Comparison of ENCODE assay signal across 16 mouse cellular contexts in the genomic region with DNA sequence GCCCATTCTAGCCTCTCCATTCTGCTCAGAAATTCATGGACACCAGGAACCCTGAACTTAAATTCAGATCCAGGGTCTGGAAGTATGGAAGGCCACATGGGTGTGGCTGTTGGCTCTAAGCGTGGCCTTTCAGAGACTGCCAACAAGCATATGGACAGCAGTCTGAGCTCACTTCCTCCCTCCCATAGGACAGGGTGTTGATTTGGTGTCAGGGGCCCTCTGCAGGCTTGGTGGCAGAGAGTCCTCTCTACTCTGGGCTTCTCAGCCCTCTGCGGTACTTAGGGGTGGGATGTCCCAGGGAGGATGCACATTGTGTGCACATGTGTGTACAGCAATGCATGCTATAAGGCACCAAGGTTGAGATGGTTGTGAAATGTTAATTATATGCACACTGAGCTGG. TPM values are rescaled to one million over a fixed set of nuclear protein-coding genes. Genes with fewer than 3 reads are reported as not detected.
A peak's percentile ranks its signal among the peaks of the same experiment; 100 is the strongest.
DNase-seq lines count a peak whose midpoint lies in the region; ATAC-seq and TF ChIP-seq lines count a peak whose summit lies in the region.
"Had no signal": no experiment of that assay in that cellular context is flagged by ENCODE, and none has a peak within 500 bp of the region (broad histone marks: within the 10 kb centered on the region; RNA-seq: fewer than 3 reads in every experiment).

No protein-coding gene starts in this region.

- peaks cover 8% of the 10 kb centered on the region for H3K4me1 ChIP-seq in heart, adult 2 months (ENCODE audit: control insufficient read depth, insufficient read depth, low read length)
- peaks cover 11% of the 10 kb centered on the region for H3K4me1 ChIP-seq in embryonic facial prominence, embryonic 12.5 days
- peaks cover 3% of the 10 kb centered on the region for H3K4me1 ChIP-seq in lung, embryonic 16.5 days (replicated peaks; ENCODE audit: control insufficient read depth, insufficient read depth, low read length)

- TF ChIP-seq POLR2A in heart, adult 2 months (IDR thresholded peaks at IDR 0.05; ENCODE audit: insufficient read depth, low read depth, low read length), result no peak

- no peak overlapping the region for H3K4me2 ChIP-seq in embryonic facial prominence, embryonic 12.5 days (replicated peaks)
- H3K4me2 ChIP-seq in lung, embryonic 16.5 days (ENCODE audit: low read depth, low read length), result no peak overlapping the region
- H3K4me2 ChIP-seq: liver, embryonic 11.5 days; neural tube, embryonic 15.5 days had no signal

- intact Hi-C loops in heart, adult 2 months (cut with DNase I), result loop anchor here (2.0 kb wide), 1 partner anchor 55 kb away; no protein-coding TSS in a partner anchor

- H3K79me2 ChIP-seq in heart, adult 2 months (replicated peaks; ENCODE audit: control insufficient read depth, insufficient read depth, low read length), result no peaks in the 10 kb centered on the region

- DNase-seq in heart, adult 2 months, result no peak
- no peak for DNase-seq in heart, adult 11 months
- no peak for DNase-seq in layer of hippocampus, adult 2 months (ENCODE audit: low spot score in 2 of 2)
- no peak for DNase-seq in layer of hippocampus, adult 11-12 months (ENCODE audit: low spot score)
- DNase-seq in adrenal gland, postnatal 4 days (ENCODE audit: low spot score in 2 of 2), result no peak
- DNase-seq: cerebellum, postnatal 14 days; gastrocnemius, postnatal 25 days; layer of hippocampus, adult 9-11 months had no signal

- H3K4me3 ChIP-seq in heart, adult 2 months, result no peak overlapping the region
- H3K4me3 ChIP-seq in layer of hippocampus, adult 2 months, result no peak overlapping the region
- no peak overlapping the region for H3K4me3 ChIP-seq in embryonic facial prominence, embryonic 12.5 days
- no peak overlapping the region for H3K4me3 ChIP-seq in lung, embryonic 16.5 days (ENCODE audit: low read length)
- H3K4me3 ChIP-seq: neural tube, embryonic 15.5 days had no signal

- H3K27ac ChIP-seq in heart, adult 2 months, result no peak overlapping the region
- H3K27ac ChIP-seq in layer of hippocampus, adult 2 months, result no peak overlapping the region
- H3K27ac ChIP-seq in embryonic facial prominence, embryonic 12.5 days, result no peak overlapping the region
- no peak overlapping the region for H3K27ac ChIP-seq in lung, embryonic 16.5 days (ENCODE audit: low read length)
- H3K27ac ChIP-seq: kidney, postnatal 0 days; neural tube, embryonic 15.5 days had no signal

- WGBS in heart, adult 2 months, result 38% methylated on average over 2 of the region's 2 CpGs
- WGBS in embryonic facial prominence, embryonic 12.5 days, result 71% methylated on average over 2 of the region's 2 CpGs
- 40% methylated on average over 2 of the region's 2 CpGs for WGBS in lung, embryonic 16.5 days

- no peaks in the 10 kb centered on the region for H3K36me3 ChIP-seq in heart, adult 2 months (ENCODE audit: control insufficient read depth, insufficient read depth, low read length)
- no peaks in the 10 kb centered on the region for H3K36me3 ChIP-seq in embryonic facial prominence, embryonic 12.5 days
- no peaks in the 10 kb centered on the region for H3K36me3 ChIP-seq in lung, embryonic 16.5 days (ENCODE audit: control insufficient read depth, insufficient read depth, low read length)
- H3K36me3 ChIP-seq: neural tube, embryonic 15.5 days had no signal

- no peak overlapping the region for H3K9ac ChIP-seq in heart, adult 2 months (ENCODE audit: low read depth, low read length)
- H3K9ac ChIP-seq in embryonic facial prominence, embryonic 12.5 days, result no peak overlapping the region
- H3K9ac ChIP-seq in lung, embryonic 16.5 days (ENCODE audit: low read length), result no peak overlapping the region
- H3K9ac ChIP-seq: neural tube, embryonic 15.5 days had no signal

- no peaks in the 10 kb centered on the region for H3K27me3 ChIP-seq in heart, adult 2 months (ENCODE audit: control insufficient read depth, insufficient read depth, low read length)
- H3K27me3 ChIP-seq in embryonic facial prominence, embryonic 12.5 days, result no peaks in the 10 kb centered on the region
- H3K27me3 ChIP-seq in lung, embryonic 16.5 days (ENCODE audit: control insufficient read depth, insufficient read depth, low read depth, low read length), result no peaks in the 10 kb centered on the region

- peak; percentile 60 for TF ChIP-seq CTCF in heart, adult 2 months (IDR thresholded peaks at IDR 0.05)
- TF ChIP-seq CTCF in layer of hippocampus, adult 2 months (conservative IDR thresholded peaks at IDR 0.05), result peak; percentile 27

- no peaks in the 10 kb centered on the region for H3K9me3 ChIP-seq in embryonic facial prominence, embryonic 12.5 days
- no peaks in the 10 kb centered on the region for H3K9me3 ChIP-seq in lung, embryonic 16.5 days (ENCODE audit: control insufficient read depth, low read length)
- H3K9me3 ChIP-seq: neural tube, embryonic 15.5 days had no signal

- TF ChIP-seq EP300 in heart, adult 2 months (IDR thresholded peaks at IDR 0.05; ENCODE audit: insufficient read depth, low read depth, low read length), result 0 out of 2 replicates have a peak, but pooled peaks have one; percentile 13

- ATAC-seq in embryonic facial prominence, embryonic 12.5 days (ENCODE audit: insufficient number of reproducible peaks, insufficient read depth, low FRiP score, low TSS enrichment), result peak; percentile 29; the same call in 1 of the 2 replicates
- ATAC-seq in lung, embryonic 16.5 days (ENCODE audit: low read depth), result peak; percentile 55; the same call in 1 of the 2 replicates
- no peak for ATAC-seq in erythroblast, adult 5-6 weeks (replicated peaks; ENCODE audit: low FRiP score, poor library complexity, severe bottlenecking)
- ATAC-seq: inflammation-experienced regulatory T-cells, adult 6 months had no signal

RNA-seq across cellular contexts. Expression of a gene that starts 54.0 kb away (rescaled TPM):
- 10 to 100 TPM; 10.7 to 12.0 TPM for total RNA-seq in heart, adult 2 months (2021)
- 7.3 and 8.2 TPM in 2 replicates for polyA plus RNA-seq in heart, adult 2 months (2012; rRNA removed)
- total RNA-seq in layer of hippocampus, adult 2 months (2021), result 1 to 10 TPM; 5.0 to 5.8 TPM
- polyA plus RNA-seq in embryonic facial prominence, embryonic 12.5 days (2016; fragmentation: Nextera tagmentation; extraction: Ambion mirVana), result 5.0 and 5.6 TPM in 2 replicates
- polyA plus RNA-seq in lung, embryonic 16.5 days (2015; fragmentation: Nextera tagmentation; extraction: Ambion mirVana), result 3.0 and 3.1 TPM in 2 replicates
- total RNA-seq in erythroblast, adult 5-6 weeks (2015; ENCODE audit: low replicate concordance), result not detected in 2 replicates
- not detected in 2 replicates for total RNA-seq in erythroblast, adult 5-6 weeks (2017; ENCODE audit: low replicate concordance)
- total RNA-seq in adrenal gland, postnatal 4 days (2021), result 10 to 100 TPM; 38.1 to 39.2 TPM
- polyA plus RNA-seq: C2C12; inflammation-experienced regulatory T-cells, adult 6 months had no signal

Comparison
In these comparisons a context has a peak if more than half of its experiments do, and no peak if none do; other contexts are left out.
1. RNA of a gene that starts 54.0 kb away (total RNA-seq): 38.1 to 39.2 TPM in adrenal gland, postnatal 4 days, 10.7 to 12.0 TPM in heart, adult 2 months and 5.0 to 5.8 TPM in layer of hippocampus, adult 2 months; not detected in erythroblast, adult 5-6 weeks; every median in the first group is over 4 times any median in the second.